Mouse (Mus musculus): ENCODE measurements around the gene Gm340. TPM values are rescaled to one million over a fixed set of nuclear protein-coding genes. Genes with fewer than 3 reads are reported as not detected.

Gm340 gene
- polyA plus RNA-seq (2015; fragmentation: Nextera tagmentation; extraction: Ambion mirVana) = 2.9 and 3.1 TPM in 2 replicates

- Histone ChIP-seq H3K27me3 (no peaks in the 10 kb centered on the region), H3K9ac (replicated peaks) (no peak within 1 kb of the TSS), H3K4me1 (no peaks in the 10 kb centered on the region), H3K4me3 (no peak within 1 kb of the TSS), H3K36me3 (peaks cover 38% of the 10 kb centered on the region), H3K27ac (replicated peaks) (no peak within 1 kb of the TSS), H3K4me2 (replicated peaks) (no peak within 1 kb of the TSS), H3K9me3 (no peaks in the 10 kb centered on the region)
- 95% methylated on average over 23 of the region's 23 CpGs for WGBS
- ATAC-seq (replicated peaks) = no peak
Measured at GRCm38 (mm10) chr19:41581706-41582420, at the start of gene Gm340. Gene Gm340 (plus strand): TSS chr19:41582370.

- no peak for ATAC-seq (replicated peaks)
- Histone ChIP-seq H3K9me3 (no peaks in the 10 kb centered on the region), H3K4me1 (0 out of 2 replicates have a peak, but pooled peaks cover 4% of the 10 kb centered on the region), H3K4me3 (no peak overlapping the region), H3K36me3 (no peaks in the 10 kb centered on the region), H3K4me2 (replicated peaks) (no peak overlapping the region), H3K9ac (replicated peaks) (no peak overlapping the region), H3K27me3 (no peaks in the 10 kb centered on the region), H3K27ac (replicated peaks) (no peak overlapping the region)
- WGBS = 86% methylated on average over 3 of the region's 3 CpGs
Measured at GRCm38 (mm10) chr19:41534021-41534420, 48.1 kb upstream of the Gm340 start.

- 83% methylated on average over 4 of the region's 4 CpGs for WGBS
- no peaks in the 10 kb centered on the region for H3K27me3 ChIP-seq
Measured at GRCm38 (mm10) chr19:41556981-41557380, 25.2 kb upstream of the Gm340 start.

GRCm38 (mm10) chr19:41557491-41557890 is 24.7 kb upstream of the Gm340 start:
- Histone ChIP-seq H3K9ac (replicated peaks) (no peak overlapping the region), H3K4me3 (no peak overlapping the region), H3K36me3 (peaks cover 28% of the 10 kb centered on the region), H3K4me1 (no peaks in the 10 kb centered on the region), H3K27me3 (no peaks in the 10 kb centered on the region), H3K27ac (replicated peaks) (no peak overlapping the region), H3K4me2 (replicated peaks) (no peak overlapping the region), H3K9me3 (no peaks in the 10 kb centered on the region)
- ATAC-seq (replicated peaks) = no peak
- WGBS = 79% methylated on average over 4 of the region's 4 CpGs

More at GRCm38 (mm10) chr19:41556981-41557380, 25.2 kb upstream of the Gm340 start:
- ATAC-seq (replicated peaks) = no peak
- Histone ChIP-seq H3K4me3 (no peak overlapping the region), H3K4me2 (replicated peaks) (no peak overlapping the region), H3K9me3 (no peaks in the 10 kb centered on the region), H3K27ac (replicated peaks) (no peak overlapping the region), H3K9ac (replicated peaks) (no peak overlapping the region), H3K36me3 (peaks cover 31% of the 10 kb centered on the region), H3K4me1 (no peaks in the 10 kb centered on the region)

GRCm38 (mm10) chr19:41558891-41559486 is 23.2 kb upstream of the Gm340 start:
- Histone ChIP-seq H3K36me3 (peaks cover 25% of the 10 kb centered on the region), H3K4me3 (no peak overlapping the region), H3K4me1 (no peaks in the 10 kb centered on the region), H3K27ac (replicated peaks) (no peak overlapping the region), H3K9ac (replicated peaks) (no peak overlapping the region), H3K4me2 (replicated peaks) (no peak overlapping the region), H3K27me3 (no peaks in the 10 kb centered on the region), H3K9me3 (no peaks in the 10 kb centered on the region)
- WGBS = 76% methylated on average over 9 of the region's 9 CpGs
- ATAC-seq (replicated peaks) = no peak

GRCm38 (mm10) chr19:41560856-41561255 is 21.3 kb upstream of the Gm340 start:
- Histone ChIP-seq H3K27ac (replicated peaks) (no peak overlapping the region), H3K9me3 (no peaks in the 10 kb centered on the region), H3K27me3 (no peaks in the 10 kb centered on the region), H3K4me1 (no peaks in the 10 kb centered on the region), H3K36me3 (peaks cover 20% of the 10 kb centered on the region), H3K4me2 (replicated peaks) (no peak overlapping the region), H3K4me3 (no peak overlapping the region), H3K9ac (replicated peaks) (no peak overlapping the region)
- 94% methylated on average over 3 of the region's 3 CpGs for WGBS
- no peak for ATAC-seq (replicated peaks)

- Histone ChIP-seq H3K9me3 (no peaks in the 10 kb centered on the region), H3K27me3 (no peaks in the 10 kb centered on the region), H3K4me3 (no peak overlapping the region), H3K4me2 (replicated peaks) (no peak overlapping the region), H3K4me1 (no peaks in the 10 kb centered on the region), H3K27ac (replicated peaks) (no peak overlapping the region), H3K36me3 (no peaks in the 10 kb centered on the region), H3K9ac (replicated peaks) (no peak overlapping the region)
- ATAC-seq (replicated peaks) = no peak
- 74% methylated on average over 2 of the region's 2 CpGs for WGBS
Measured at GRCm38 (mm10) chr19:41568791-41569190, 13.4 kb upstream of the Gm340 start.

- Histone ChIP-seq H3K4me3 (no peak overlapping the region), H3K9me3 (no peaks in the 10 kb centered on the region), H3K27ac (replicated peaks) (no peak overlapping the region), H3K9ac (replicated peaks) (no peak overlapping the region), H3K36me3 (no peaks in the 10 kb centered on the region), H3K27me3 (no peaks in the 10 kb centered on the region), H3K4me1 (no peaks in the 10 kb centered on the region), H3K4me2 (replicated peaks) (no peak overlapping the region)
- 96% methylated on average over 2 of the region's 2 CpGs for WGBS
- ATAC-seq (replicated peaks) = no peak
Measured at GRCm38 (mm10) chr19:41573700-41574099, 8.5 kb upstream of the Gm340 start.

- H3K4me3 ChIP-seq = no peak overlapping the region
- no peak for ATAC-seq (replicated peaks)
- no peak overlapping the region for H3K4me2 ChIP-seq (replicated peaks)
- H3K4me1 ChIP-seq = no peaks in the 10 kb centered on the region
- H3K27me3 ChIP-seq = no peaks in the 10 kb centered on the region
- no peak overlapping the region for H3K9ac ChIP-seq (replicated peaks)
- H3K27ac ChIP-seq (replicated peaks) = no peak overlapping the region
- no peaks in the 10 kb centered on the region for H3K9me3 ChIP-seq
- H3K36me3 ChIP-seq = peaks cover 12% of the 10 kb centered on the region
Measured at GRCm38 (mm10) chr19:41577576-41577975, 4.6 kb upstream of the Gm340 start.

GRCm38 (mm10) chr19:41579311-41579920 is 2.8 kb upstream of the Gm340 start:
- ATAC-seq (replicated peaks) = no peak
- H3K27me3 ChIP-seq = no peaks in the 10 kb centered on the region
- no peak overlapping the region for H3K27ac ChIP-seq (replicated peaks)
- no peak overlapping the region for H3K4me3 ChIP-seq
- no peak overlapping the region for H3K9ac ChIP-seq (replicated peaks)
- H3K36me3 ChIP-seq = peaks cover 29% of the 10 kb centered on the region
- 87% methylated on average over 4 of the region's 4 CpGs for WGBS
- no peaks in the 10 kb centered on the region for H3K4me1 ChIP-seq
- H3K9me3 ChIP-seq = no peaks in the 10 kb centered on the region
- H3K4me2 ChIP-seq (replicated peaks) = no peak overlapping the region

- no peak overlapping the region for H3K4me2 ChIP-seq (replicated peaks)
- H3K9ac ChIP-seq (replicated peaks) = no peak overlapping the region
- H3K4me1 ChIP-seq = no peaks in the 10 kb centered on the region
- no peak overlapping the region for H3K4me3 ChIP-seq
- H3K27me3 ChIP-seq = no peaks in the 10 kb centered on the region
- ATAC-seq (replicated peaks) = no peak
- no peaks in the 10 kb centered on the region for H3K9me3 ChIP-seq
- WGBS = 95% methylated on average over 5 of the region's 5 CpGs
- no peak overlapping the region for H3K27ac ChIP-seq (replicated peaks)
- peaks cover 38% of the 10 kb centered on the region for H3K36me3 ChIP-seq
Measured at GRCm38 (mm10) chr19:41582918-41583514, 846 bp downstream of the Gm340 start.

- WGBS = 88% methylated on average over 10 of the region's 10 CpGs
- H3K36me3 ChIP-seq = peaks cover 35% of the 10 kb centered on the region
- H3K4me2 ChIP-seq (replicated peaks) = no peak overlapping the region
Measured at GRCm38 (mm10) chr19:41586752-41587151, 4.6 kb downstream of the Gm340 start.

More at GRCm38 (mm10) chr19:41586752-41587151, 4.6 kb downstream of the Gm340 start:
- H3K27me3 ChIP-seq = no peaks in the 10 kb centered on the region
- H3K4me3 ChIP-seq = no peak overlapping the region
- H3K4me1 ChIP-seq = no peaks in the 10 kb centered on the region
- no peak overlapping the region for H3K9ac ChIP-seq (replicated peaks)
- ATAC-seq (replicated peaks) = no peak
- no peak overlapping the region for H3K27ac ChIP-seq (replicated peaks)
- H3K9me3 ChIP-seq = no peaks in the 10 kb centered on the region

Data from forebrain, embryonic 15.5 days (tissue).